Comparison of ENCODE assay signal across 21 mouse cellular contexts in genomic region chr13:112337146-112337545, GRCm38 (mm10). TPM values are rescaled to one million over a fixed set of nuclear protein-coding genes. Genes with fewer than 3 reads are reported as not detected.
DNase-seq lines count a peak whose midpoint lies in the region; ATAC-seq lines count a peak whose summit lies in the region.
"Had no signal": no experiment of that assay in that cellular context is flagged by ENCODE, and none has a peak within 500 bp of the region (broad histone marks: within the 10 kb centered on the region; RNA-seq: fewer than 3 reads in every experiment).

No protein-coding gene starts in this region.

- DNase-seq in frontal cortex, postnatal 36 days (ENCODE audit: low spot score in 2 of 2) = no peak
- DNase-seq in layer of hippocampus, adult 9-11 months = peak; percentile 84
- DNase-seq in layer of hippocampus, adult 9-10 months (ENCODE audit: low spot score) = no peak
- DNase-seq in right cerebral cortex, postnatal 10 days (ENCODE audit: low spot score in 2 of 2) = peak; percentile 36 to 41
- no peak for DNase-seq in right cerebral cortex, postnatal 25 days
- no peak for DNase-seq in cerebellum, adult 11 months
- DNase-seq: adrenal gland, adult 8-10 months; adrenal gland, postnatal 25 days; cerebellum, adult 11-12 months; cerebellum, adult 8-10 months; cerebellum, postnatal 10 days; cerebellum, postnatal 36 days; embryo, embryonic 11 days; gastrocnemius, adult 2 months; gastrocnemius, postnatal 14 days; heart, adult 2 months had no signal

- peak; percentile 27; the same call in 1 of the 2 replicates for ATAC-seq in frontal cortex, adult (ENCODE audit: low TSS enrichment)
- ATAC-seq in megakaryocyte progenitor cell, adult 5-6 weeks (replicated peaks; ENCODE audit: poor library complexity) = peak; percentile 31; the same call in 1 of the 2 replicates
- ATAC-seq: activated CD4-positive, CD25-positive, alpha-beta regulatory T cell, adult 4 months; forebrain, embryonic 15.5 days had no signal

RNA-seq across cellular contexts. Expression of gene Ankrd55, which starts 48.9 kb away (rescaled TPM):
- not detected in 2 replicates for total RNA-seq in megakaryocyte progenitor cell, adult 5-6 weeks (2015)
- total RNA-seq in megakaryocyte progenitor cell, adult 5-6 weeks (2017) = not detected in 2 replicates
- total RNA-seq: gastrocnemius, adult 2 months; hematopoietic stem cell, adult 5-6 weeks had no signal

Comparison
In these comparisons a context has a peak if more than half of its experiments do, and no peak if none do; other contexts are left out.
1. DNase-seq: peak in layer of hippocampus, adult 9-11 months (single experiment) and right cerebral cortex, postnatal 10 days (2 of 2); none in frontal cortex, postnatal 36 days (0 of 2), layer of hippocampus, adult 9-10 months (single experiment), right cerebral cortex, postnatal 25 days (single experiment) and cerebellum, adult 11 months (single experiment).